Mouse (Mus musculus) neural tube, embryonic 14.5 days (tissue): ENCODE measurements at regions not wholly inside any gene's neighbourhood (a gene's known extent, or its start where the extent isn't known, plus 50 kb on each side); places are given as distances from the start of the nearest gene placed in this dataset.

Experiments
- ATAC-seq: fragments of 200-750 bp; cut with Nextera tagmentation; 2 replicates; pipeline ENCODE4 v1.8.0; 2017; ENCODE audit warnings: low read depth, mild to moderate bottlenecking, moderate TSS enrichment, moderate library complexity
- H3K27ac ChIP-seq: fragments of 300-500 bp; sonication (generic); 2 replicates; pipeline ENCODE4 v1.5.1; 2014; ENCODE audit warnings: low read depth, mild to moderate bottlenecking, control low read depth, low read length, moderate library complexity, mixed read lengths
- H3K27me3 ChIP-seq: fragments of 300-500 bp; sonication (generic); 2 replicates; pipeline ENCODE4 v1.6.1; 2014; ENCODE audit warnings: low read length; ENCODE audit not compliant: control insufficient read depth, insufficient read depth
- H3K36me3 ChIP-seq: fragments of 300-500 bp; sonication (generic); 2 replicates; pipeline ENCODE4 v1.6.1; 2014; ENCODE audit warnings: low read length, mixed read lengths; ENCODE audit not compliant: control insufficient read depth, insufficient read depth
- H3K4me1 ChIP-seq: fragments of 300-500 bp; sonication (generic); 2 replicates; pipeline ENCODE4 v1.6.1; 2014; ENCODE audit warnings: low read length; ENCODE audit not compliant: control insufficient read depth, insufficient read depth
- H3K4me2 ChIP-seq: fragments of 300-500 bp; sonication (generic); 2 replicates; pipeline ENCODE4 v1.6.1; 2014; ENCODE audit warnings: mild to moderate bottlenecking, low read depth, low read length, control low read depth
- H3K4me3 ChIP-seq: fragments of 300-500 bp; sonication (generic); 2 replicates; pipeline ENCODE4 v1.5.1; 2014; ENCODE audit warnings: low read depth, low read length, control low read depth, mixed read lengths
- H3K9ac ChIP-seq: fragments of 300-500 bp; sonication (generic); replicated peaks from 2 replicates; pipeline ENCODE4 v1.6.1; 2014; ENCODE audit warnings: low read depth, mild to moderate bottlenecking, control low read depth, low read length, mixed read lengths
- H3K9me3 ChIP-seq: fragments of 300-500 bp; sonication (generic); 2 replicates; pipeline ENCODE4 v1.6.1; 2016; ENCODE audit warnings: low read length; ENCODE audit not compliant: control insufficient read depth
- WGBS: fragments of 180-500 bp; shearing (Covaris S2); extraction: QIAGEN DNeasy Blood & Tissue Kit; methylation state at CpG from one replicate; pipeline ENCODE4 v1.1.7; 2014; 5-methylcytosine and 5-hydroxymethylcytosine counted together

- Histone ChIP-seq H3K27ac (no peak overlapping the region), H3K27me3 (no peaks in the 10 kb centered on the region), H3K4me2 (no peak overlapping the region), H3K36me3 (no peaks in the 10 kb centered on the region), H3K4me1 (no peaks in the 10 kb centered on the region), H3K4me3 (no peak overlapping the region), H3K9ac (no peak overlapping the region), H3K9me3 (no peaks in the 10 kb centered on the region)
- 93% methylated on average over 1 of the region's 1 CpGs for WGBS
- no peak for ATAC-seq
Measured at GRCm38 (mm10) chr8:36348067-36348466, 582.5 kb downstream of the Gm19410 start.

- 20% methylated on average over 3 of the region's 3 CpGs for WGBS
- ATAC-seq, result no peak
- H3K4me1 ChIP-seq, result no peaks in the 10 kb centered on the region
- H3K36me3 ChIP-seq, result no peaks in the 10 kb centered on the region
- H3K9ac ChIP-seq, result no peak overlapping the region
- H3K27ac ChIP-seq, result no peak overlapping the region
- no peak overlapping the region for H3K4me2 ChIP-seq
- H3K9me3 ChIP-seq, result no peaks in the 10 kb centered on the region
- no peaks in the 10 kb centered on the region for H3K27me3 ChIP-seq
- H3K4me3 ChIP-seq, result no peak overlapping the region
Measured at GRCm38 (mm10) chr8:36354926-36355325, 589.3 kb downstream of the Gm19410 start.

DNA sequence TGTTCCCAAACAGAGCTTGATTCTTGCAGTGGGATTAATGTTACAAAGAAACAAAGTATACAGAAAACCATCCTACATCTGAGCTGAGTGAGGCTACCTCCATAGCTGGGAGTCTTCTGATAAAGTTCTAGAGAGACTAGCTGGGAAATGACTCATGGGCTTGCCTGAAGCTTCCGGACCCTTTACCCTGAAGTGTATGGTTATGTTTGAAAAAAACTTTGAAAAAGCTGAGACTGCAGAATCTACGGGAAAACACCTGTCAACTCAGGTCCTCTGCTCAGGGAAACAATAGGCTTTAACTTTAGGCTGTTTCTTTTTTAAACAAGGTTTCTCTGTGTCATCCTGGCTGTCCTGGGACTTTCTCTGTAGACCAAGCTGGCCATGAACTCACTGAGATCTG lies 593.4 kb downstream of the Gm19410 start:
- no peaks in the 10 kb centered on the region for H3K36me3 ChIP-seq
- H3K4me1 ChIP-seq, result peaks cover 5% of the 10 kb centered on the region; the same call in 1 of the 2 replicates
- H3K27me3 ChIP-seq, result no peaks in the 10 kb centered on the region
- H3K9me3 ChIP-seq, result no peaks in the 10 kb centered on the region
- no peak overlapping the region for H3K4me2 ChIP-seq
- H3K27ac ChIP-seq, result no peak overlapping the region
- no peak overlapping the region for H3K4me3 ChIP-seq
- WGBS, result 94% methylated on average over 2 of the region's 2 CpGs
- no peak for ATAC-seq
- no peak overlapping the region for H3K9ac ChIP-seq

DNA sequence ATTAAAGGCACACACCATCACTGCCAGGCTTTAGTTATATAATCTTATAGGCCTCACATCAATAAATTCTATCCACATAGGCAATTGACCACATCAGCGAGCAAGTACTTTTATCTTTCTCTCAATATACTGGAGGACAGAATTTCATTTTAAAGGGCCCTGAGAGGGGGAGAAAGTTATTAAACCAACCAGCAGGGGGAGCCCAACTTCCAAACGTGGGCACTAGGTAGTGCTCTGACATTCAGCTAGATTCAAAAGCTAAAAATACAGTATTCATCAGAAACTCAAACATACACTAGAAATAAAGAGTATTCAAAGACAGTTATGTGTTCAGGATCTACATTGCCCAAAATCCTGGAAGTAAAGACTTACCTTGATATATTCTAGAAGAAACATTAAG lies 595.7 kb downstream of the Gm19410 start:
- H3K4me2 ChIP-seq, result no peak overlapping the region
- H3K27ac ChIP-seq, result no peak overlapping the region
- H3K27me3 ChIP-seq, result no peaks in the 10 kb centered on the region
- H3K9ac ChIP-seq, result no peak overlapping the region
- no peak overlapping the region for H3K4me3 ChIP-seq
- ATAC-seq, result peak; percentile 77; the same call in 1 of the 2 replicates
- H3K9me3 ChIP-seq, result no peaks in the 10 kb centered on the region
- no peaks in the 10 kb centered on the region for H3K36me3 ChIP-seq
- WGBS, result 12% methylated on average over 2 of the region's 2 CpGs
- H3K4me1 ChIP-seq, result peaks cover 5% of the 10 kb centered on the region; the same call in 1 of the 2 replicates

GRCm38 (mm10) chr8:36361818-36362217 lies 596.2 kb downstream of the Gm19410 start:
- Histone ChIP-seq H3K27ac (no peak overlapping the region), H3K4me2 (no peak overlapping the region), H3K9me3 (no peaks in the 10 kb centered on the region), H3K27me3 (no peaks in the 10 kb centered on the region), H3K4me3 (no peak overlapping the region), H3K9ac (no peak overlapping the region), H3K36me3 (no peaks in the 10 kb centered on the region), H3K4me1 (peaks cover 5% of the 10 kb centered on the region; the same call in 1 of the 2 replicates)
- WGBS, result 65% methylated on average over 8 of the region's 8 CpGs
- no peak for ATAC-seq

DNA sequence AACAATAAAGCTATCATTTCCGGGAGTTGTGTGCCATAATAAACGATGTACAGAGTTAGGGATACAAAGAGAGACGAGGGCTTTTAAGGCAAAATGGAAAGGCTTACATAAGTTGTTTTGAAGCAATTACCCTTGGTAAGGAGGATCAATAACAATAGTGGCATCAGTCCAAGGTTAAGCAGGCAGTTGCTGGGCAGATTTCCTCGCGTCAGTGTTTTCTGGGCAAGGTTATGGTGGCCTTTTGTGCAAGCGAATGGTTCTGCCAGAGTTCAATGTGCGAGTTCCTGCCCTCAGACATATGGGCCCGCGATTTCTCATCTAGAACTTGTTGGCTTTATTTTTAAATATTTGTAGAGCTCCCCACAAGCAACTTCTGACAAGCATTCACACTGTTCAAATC lies 597.7 kb downstream of the Gm19410 start:
- WGBS, result 66% methylated on average over 9 of the region's 9 CpGs
- Histone ChIP-seq H3K27ac (no peak overlapping the region), H3K4me3 (no peak overlapping the region), H3K9me3 (no peaks in the 10 kb centered on the region), H3K27me3 (no peaks in the 10 kb centered on the region), H3K4me2 (no peak overlapping the region), H3K9ac (no peak overlapping the region), H3K36me3 (no peaks in the 10 kb centered on the region), H3K4me1 (peaks cover 5% of the 10 kb centered on the region; the same call in 1 of the 2 replicates)
- ATAC-seq, result no peak

- no peak overlapping the region for H3K4me2 ChIP-seq
- ATAC-seq, result no peak
- H3K4me1 ChIP-seq, result peaks cover 5% of the 10 kb centered on the region; the same call in 1 of the 2 replicates
- no peaks in the 10 kb centered on the region for H3K9me3 ChIP-seq
- no peak overlapping the region for H3K27ac ChIP-seq
- 72% methylated on average over 6 of the region's 6 CpGs for WGBS
- H3K4me3 ChIP-seq, result no peak overlapping the region
- H3K27me3 ChIP-seq, result no peaks in the 10 kb centered on the region
- H3K36me3 ChIP-seq, result no peaks in the 10 kb centered on the region
- no peak overlapping the region for H3K9ac ChIP-seq
Measured at GRCm38 (mm10) chr8:36364567-36365231, 599.1 kb downstream of the Gm19410 start.

- 71% methylated on average over 2 of the region's 2 CpGs for WGBS
- H3K27ac ChIP-seq, result no peak overlapping the region
- H3K4me2 ChIP-seq, result no peak overlapping the region
- no peaks in the 10 kb centered on the region for H3K27me3 ChIP-seq
- ATAC-seq, result no peak
- H3K9me3 ChIP-seq, result no peaks in the 10 kb centered on the region
- no peaks in the 10 kb centered on the region for H3K36me3 ChIP-seq
- peaks cover 5% of the 10 kb centered on the region; the same call in 1 of the 2 replicates for H3K4me1 ChIP-seq
- H3K4me3 ChIP-seq, result no peak overlapping the region
- H3K9ac ChIP-seq, result no peak overlapping the region
Measured at GRCm38 (mm10) chr8:36365945-36366344, 600.4 kb downstream of the Gm19410 start.

GRCm38 (mm10) chr8:36376579-36377350 lies 611.2 kb downstream of the Gm19410 start:
- no peak for ATAC-seq
- Histone ChIP-seq H3K4me3 (no peak overlapping the region), H3K27me3 (no peaks in the 10 kb centered on the region), H3K9me3 (no peaks in the 10 kb centered on the region), H3K27ac (no peak overlapping the region), H3K4me1 (no peaks in the 10 kb centered on the region), H3K9ac (no peak overlapping the region), H3K4me2 (no peak overlapping the region), H3K36me3 (no peaks in the 10 kb centered on the region)
- WGBS, result 83% methylated on average over 5 of the region's 5 CpGs
